Mouse (Mus musculus) left cerebral cortex, postnatal 4 days (tissue): Measurements from ENCODE around the gene Dst. TPM values are rescaled to one million over a fixed set of nuclear protein-coding genes. Genes with fewer than 3 reads are reported as not detected.

ENCODE experiments used
- DNase-seq: peaks from one replicate; pipeline ENCODE4 v3.0.0-alpha.2; 2022
- intact Hi-C: fragments of 180-260 bp; cut with DNase I; formaldehyde crosslinking; loops from one replicate; pipeline ENCODE4 v1.15.1; 2025
- total RNA-seq, 2 experiments: library from RNA; stranded (reverse); gene quantifications; 2 replicates each; pipeline ENCODE4 v1.2.3; 2021

The Dst gene
- total RNA-seq, 2 experiments from 2014 or later = 282 TPM

DNA sequence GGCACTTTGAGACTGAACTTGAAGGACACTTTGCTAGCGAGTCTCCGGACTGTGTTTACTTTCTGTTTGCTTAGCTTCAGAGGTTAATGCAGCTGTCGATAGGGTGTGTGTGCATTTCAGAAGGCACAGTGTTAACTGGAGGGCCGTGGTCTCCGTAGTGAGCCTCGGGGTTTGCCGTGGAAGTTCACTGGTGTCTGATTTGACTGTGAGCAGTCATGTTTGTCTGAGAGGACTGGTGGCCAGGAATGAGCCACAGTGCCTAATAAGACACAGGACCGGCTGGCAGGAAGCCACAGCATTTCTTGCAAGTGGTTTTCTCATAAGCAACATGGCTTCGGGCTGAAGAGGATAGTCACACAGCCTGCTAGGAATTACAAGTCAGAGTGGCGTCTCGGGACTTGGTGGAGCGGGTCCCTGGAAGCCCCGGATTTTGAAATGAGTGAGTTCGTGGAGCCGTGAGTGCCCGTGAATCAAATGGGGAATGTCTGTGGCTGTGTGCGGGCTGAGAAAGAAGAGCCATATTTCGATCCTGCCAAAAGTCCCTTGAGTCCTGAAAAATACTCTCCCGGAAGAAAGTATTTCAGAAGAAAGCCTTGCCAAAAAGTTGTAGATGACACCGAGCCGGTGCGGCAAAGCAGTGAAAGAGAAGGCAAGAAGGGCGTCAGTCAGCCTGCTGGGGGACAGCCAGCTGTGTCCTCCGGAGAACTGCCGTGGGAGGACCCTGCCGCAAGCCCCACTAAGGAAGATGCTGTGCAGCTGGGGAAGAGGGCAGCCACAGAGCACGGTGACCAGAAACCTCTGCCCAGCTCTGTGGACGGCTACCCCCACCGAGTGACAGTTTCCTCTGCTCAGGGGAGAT lies 213.4 kb downstream of the Dst start:
- DNase-seq = peak; percentile 77
- intact Hi-C loops = no loop called here

DNA sequence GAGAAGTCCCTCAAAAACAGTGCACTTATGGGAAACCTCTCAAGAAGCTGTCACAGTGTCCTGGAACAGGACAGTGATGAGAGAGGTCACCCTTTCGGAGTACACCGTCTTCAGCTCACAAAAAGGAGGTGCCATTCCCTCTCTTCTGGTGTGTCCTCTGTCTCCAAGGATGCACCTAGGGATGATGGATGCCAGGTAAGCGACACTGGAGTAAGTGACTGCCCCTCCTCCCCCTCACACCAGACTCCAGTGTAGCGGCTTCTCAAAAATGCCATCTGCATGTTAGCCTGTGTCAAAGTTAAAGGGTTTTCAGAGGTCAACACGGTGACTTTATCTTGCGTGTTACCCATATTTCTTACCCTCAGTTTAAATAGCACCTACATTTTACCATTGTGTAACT lies 214.2 kb downstream of the Dst start:
- intact Hi-C loops = no loop called here
- no peak for DNase-seq

DNA sequence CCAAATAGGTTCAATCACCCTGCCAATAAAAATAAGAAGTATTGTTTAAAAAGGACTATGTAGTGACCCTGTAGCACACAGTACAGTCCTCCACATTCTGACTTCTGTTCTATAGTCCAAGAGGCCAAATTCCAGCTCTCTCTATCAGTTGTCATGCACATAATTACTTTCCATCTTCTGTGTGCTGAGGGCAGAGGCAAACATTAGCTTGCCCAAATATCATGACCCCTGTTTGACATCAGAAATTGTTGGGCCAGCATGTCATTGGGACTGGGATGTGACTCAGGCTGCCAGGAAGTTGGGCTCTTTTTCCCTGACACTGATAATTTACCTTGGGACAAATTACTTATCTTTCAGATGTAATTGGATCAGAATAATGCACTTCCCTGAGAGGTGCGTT lies 214.9 kb downstream of the Dst start:
- intact Hi-C loops = no loop called here
- DNase-seq = no peak

DNA sequence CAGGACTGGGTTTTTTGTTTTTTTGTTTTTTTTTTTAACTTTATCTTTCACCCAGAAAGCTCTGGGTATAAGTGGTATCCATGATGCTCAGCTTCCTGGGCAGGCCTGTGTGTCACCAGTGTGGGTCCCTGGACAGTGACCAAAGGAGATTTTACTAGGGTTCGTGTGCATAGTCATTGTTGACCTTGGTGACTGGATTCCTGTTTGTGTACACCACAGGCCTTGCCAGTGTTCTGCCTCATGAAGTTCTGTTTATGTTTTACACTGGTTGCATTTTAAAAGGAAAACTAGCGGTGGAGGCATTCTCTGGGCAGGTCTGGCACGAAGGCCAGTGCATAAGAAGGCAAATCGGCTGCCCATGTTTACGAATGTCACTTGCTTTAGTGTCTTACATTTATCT lies 215.3 kb downstream of the Dst start:
- no peak for DNase-seq
- intact Hi-C loops = no loop called here

DNA sequence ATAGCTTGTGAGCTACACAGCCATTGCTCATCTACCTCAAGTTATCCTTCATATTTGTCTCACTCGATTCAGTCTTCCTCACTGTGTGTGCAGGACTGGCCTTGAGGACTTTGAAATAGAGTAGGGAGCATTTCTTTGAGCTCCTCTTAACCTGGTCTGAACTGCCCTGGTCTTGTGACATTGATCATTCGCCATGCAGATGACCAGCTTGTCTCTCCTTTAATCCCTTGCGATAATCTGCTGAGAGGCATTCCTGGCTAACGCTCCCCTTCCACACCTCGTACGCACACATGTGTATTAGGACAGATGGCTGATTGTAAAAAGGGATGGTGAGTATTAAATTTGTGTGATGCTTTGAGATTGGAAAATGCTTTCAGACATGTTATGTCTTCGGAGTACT lies 216.4 kb downstream of the Dst start:
- no peak for DNase-seq
- intact Hi-C loops = no loop called here

DNA sequence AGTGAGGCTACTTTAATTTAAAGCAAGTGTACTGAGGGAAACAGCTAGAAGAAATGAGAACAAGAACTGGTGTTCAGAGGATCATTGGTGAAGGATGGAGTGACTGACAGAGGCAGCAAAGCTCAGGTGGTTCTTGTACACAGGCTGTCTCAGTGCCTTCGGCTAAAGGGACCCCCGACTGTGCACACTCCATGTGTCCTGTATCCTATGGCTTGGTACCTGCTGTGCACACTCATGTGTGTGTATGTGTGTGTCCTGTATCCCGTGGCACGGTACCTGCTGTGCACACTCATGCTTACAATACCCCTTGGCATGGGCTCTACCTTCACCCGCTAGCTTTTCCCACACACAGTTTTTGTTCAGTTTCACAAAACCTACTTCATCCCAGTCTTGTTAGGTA lies 217.1 kb downstream of the Dst start:
- DNase-seq = no peak
- intact Hi-C loops = no loop called here

DNA sequence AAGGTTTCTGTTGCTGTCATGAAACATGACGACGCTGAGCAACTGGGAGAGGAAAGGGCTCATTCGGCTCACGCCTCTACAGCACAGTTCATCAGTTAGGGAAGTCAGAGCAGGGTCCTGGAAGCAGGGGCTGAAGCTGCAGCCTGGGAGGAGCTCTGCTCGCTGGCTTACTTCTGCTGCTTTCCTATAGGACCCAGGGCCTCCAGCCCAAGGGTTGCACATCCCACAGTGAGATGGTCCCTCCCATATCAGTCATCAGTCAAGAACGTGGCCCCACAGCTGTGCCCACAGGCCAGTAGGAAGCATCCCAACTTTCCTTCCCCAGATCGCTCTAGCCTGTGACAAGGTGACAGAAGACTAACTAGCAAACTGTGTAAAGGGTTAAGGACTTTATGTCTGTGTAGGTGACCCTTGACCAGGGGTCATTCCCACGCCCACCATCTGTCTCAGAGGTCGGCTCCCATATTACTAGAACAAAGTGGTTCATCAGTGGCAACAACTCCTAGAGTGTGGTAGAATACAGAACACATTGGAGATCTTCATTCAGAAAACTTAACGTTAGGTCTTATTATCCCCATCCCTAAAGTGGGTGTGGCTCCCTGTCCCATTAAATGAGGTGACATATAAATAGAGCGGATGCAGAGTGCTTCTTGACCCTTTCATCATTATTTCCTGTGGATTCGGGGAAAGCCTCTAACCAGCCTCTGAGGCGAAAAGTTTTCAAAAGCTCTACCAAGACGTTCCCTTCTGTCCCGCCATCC lies 219.9 kb downstream of the Dst start:
- intact Hi-C loops = no loop called here
- DNase-seq = no peak

DNA sequence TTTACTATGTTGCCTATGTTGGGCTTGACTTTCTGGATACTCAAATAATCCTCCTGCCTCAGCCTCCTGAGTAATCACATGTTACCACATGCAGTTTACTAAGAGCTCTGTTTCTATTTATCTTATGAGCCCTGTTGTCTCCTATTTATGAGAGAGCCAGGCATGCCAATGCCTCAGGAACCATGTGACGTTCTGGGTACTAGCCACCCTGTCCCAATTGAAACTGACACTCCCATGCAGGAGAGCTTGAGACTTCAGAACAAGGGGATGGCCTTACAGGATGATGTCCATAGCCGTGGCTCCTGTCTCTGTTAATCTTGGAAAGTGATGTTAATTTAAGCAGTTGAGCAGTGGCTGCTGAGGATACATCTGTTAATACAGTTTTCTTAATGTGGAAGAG lies 220.8 kb downstream of the Dst start:
- intact Hi-C loops = no loop called here
- DNase-seq = no peak

DNA sequence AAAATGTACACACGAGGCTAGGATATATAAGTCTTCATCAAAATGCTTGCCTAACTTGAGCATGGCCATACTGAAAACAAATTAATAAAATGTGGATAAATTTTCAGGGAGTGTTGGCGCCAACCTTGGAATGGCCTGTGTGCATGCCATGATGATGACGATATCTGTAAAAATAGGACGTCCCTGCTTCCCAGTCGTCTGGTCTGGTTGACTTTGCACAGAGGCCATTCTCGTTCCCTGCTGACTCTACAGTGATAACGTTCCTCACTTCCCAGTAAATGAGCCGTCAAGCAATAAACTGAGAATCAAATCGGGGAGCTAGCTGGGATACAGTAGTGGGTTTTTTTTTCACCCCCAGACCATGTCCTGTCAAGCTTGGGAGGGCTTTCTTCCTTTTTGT lies 221.7 kb downstream of the Dst start:
- intact Hi-C loops = no loop called here
- DNase-seq = no peak

DNA sequence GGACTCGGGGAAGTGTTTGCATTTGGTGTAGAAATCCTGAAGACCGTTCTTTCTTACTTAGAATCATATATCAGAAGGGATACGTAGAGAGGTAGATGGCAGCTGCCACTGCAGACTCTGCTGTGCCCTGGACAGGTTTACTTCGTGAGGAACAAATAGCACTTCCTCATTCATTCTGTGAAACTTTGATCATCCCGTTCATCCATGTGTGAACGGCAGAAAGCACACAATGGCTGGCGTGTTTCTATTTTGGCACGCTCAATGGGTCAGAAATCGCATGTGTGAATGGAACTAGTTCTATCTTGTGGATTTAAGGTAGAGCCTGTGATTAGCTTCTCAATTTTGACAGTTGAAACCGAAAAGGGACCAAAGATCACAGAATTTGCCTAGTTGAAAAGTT lies 222.8 kb downstream of the Dst start:
- DNase-seq = no peak
- intact Hi-C loops = no loop called here

DNA sequence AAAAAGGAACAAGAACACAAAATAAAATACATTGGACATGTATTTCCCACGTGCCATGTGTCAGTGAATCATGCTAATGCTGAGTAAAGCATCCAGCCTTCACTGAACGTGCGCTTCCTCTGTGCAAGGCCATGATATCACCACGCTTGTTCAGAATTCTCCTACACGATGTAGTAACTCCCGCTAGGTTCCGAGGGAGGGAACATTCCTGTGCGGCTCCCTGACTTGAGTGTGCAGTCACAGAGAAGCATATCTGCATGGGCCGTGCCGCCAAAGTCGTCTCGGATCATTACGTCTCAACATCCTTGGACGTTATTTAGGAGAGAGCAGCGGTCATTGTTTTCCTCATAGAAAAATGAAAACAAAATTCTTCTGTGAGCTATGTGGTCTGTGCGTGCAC lies 224.8 kb downstream of the Dst start:
- no peak for DNase-seq
- intact Hi-C loops = no loop called here

DNA sequence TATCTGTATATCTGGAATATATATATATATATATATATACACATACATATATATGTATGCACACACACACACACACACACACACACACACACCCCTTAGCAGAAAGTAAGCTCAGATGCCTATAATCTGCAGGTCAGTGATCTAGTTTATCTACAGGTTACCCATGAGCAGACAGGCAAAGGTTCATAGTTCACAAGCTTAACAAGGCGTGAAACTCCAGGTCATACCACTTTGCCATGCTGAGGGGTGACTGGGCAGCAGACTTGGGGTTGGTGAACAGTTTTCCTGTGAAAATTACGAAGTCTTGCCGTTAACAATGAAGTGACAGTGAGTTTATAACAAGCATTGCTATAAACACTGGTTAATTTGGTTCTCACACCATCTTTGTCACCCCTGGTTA lies 227.5 kb downstream of the Dst start:
- DNase-seq = no peak
- intact Hi-C loops = no loop called here

DNA sequence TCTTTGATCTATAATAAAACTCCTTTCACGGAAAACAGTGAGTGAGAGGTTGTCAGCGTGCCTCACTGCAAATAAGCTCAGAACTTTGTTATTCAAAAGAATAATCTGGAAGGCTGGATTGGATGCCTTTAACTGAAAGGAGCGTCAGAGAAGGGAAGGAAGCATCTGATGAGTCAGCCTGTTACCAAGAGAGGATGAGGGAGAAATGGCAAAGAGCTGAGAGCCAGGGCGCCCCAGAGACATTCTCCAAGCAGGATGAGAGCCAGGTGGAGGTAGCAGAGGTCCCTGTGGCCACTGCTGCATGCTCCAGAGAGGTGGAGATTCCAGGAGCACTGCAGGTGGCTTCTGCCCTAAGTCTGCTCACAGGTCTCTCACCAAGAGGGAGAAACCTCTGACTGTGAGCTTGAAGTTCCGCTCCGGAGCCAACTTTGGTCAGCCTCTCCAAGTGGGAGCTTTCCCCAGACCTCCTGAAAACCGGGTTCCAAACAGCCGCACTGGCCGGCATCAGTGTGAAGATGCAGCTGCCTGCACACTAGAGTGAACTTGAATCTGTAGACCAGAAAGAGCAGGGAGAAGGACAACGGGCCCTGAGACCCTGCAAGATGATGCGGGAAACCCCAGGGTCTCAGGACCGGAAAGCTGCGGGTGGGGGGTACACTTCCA lies 231.3 kb downstream of the Dst start:
- no peak for DNase-seq
- intact Hi-C loops = no loop called here

DNA sequence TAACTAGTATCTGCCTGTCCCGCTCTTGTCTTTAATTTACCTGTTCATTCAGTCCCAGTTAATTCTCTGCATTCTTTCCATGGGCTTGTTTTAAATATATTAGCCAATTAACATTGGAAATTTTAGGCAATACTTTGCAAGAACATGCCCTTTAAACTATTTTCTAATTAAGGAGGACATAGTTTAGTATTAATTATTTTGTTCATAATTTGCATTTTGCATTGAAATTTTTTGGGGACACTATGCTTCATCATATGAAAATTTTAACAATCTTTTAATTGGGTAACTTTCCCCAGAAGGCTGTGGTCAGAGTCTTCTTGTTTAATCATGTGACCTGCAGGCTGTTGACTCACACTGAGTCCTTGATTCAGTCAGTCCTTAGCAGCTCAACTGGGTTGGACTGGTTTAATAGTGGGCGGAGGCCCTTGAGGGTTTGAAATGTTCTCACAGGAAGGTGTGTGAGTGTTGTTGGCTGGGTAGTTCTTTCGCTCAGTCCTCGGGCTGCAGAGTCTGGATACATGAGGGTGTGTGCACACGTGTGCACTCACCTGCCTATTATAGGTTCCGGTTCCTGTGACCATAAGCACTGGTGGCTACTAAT lies 231.9 kb downstream of the Dst start:
- intact Hi-C loops = no loop called here
- DNase-seq = no peak

DNA sequence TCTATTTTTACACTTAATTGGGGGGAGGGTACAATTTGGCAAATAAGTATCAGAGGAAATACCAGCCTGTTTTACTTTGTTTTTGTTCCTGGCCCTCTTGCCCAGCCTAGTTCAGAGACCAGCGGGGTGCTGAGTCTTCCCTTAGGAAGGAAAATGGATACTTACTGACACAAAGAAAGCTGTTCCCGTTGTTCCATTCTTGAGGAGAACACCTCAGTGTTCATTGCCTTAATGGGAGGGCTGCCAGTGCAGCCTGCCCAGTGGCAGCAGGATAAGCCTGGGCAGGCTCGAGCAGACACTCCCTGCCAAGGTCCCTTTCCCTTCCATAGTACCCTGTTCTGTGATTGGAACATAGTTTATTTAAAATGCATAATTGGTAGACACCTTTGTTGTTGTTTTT lies 232.7 kb downstream of the Dst start:
- DNase-seq = no peak
- intact Hi-C loops = no loop called here

DNA sequence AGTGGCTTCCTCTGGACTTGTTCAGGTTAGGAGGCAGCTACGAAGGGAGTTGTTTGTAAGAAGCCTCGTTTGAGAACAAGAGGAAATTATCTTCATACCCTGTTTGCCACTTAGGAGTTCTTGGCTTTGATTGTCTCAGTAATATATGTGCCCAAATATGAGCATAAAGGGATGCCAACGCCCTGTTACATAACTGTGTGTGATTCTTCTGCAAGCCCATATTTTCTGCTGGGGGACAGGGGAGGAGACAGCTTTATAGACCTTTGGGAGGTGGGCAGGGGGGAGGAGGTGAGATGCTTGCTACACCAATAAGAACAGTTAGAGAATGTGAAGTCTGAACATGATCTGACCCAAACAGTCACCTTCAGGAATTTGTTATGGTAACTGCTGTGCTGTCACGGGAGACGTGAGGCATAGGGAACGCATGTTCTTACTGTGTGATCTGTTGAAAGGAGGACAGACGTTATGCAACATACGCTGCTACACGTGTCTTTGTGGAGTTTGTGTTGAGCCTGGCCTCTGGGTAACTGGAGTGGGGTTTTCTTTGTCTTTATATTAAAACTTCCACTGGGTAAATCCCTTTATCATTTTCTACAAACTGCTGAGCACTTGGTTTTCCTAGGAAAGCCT lies 235.0 kb downstream of the Dst start:
- DNase-seq = no peak
- intact Hi-C loops = no loop called here

DNA sequence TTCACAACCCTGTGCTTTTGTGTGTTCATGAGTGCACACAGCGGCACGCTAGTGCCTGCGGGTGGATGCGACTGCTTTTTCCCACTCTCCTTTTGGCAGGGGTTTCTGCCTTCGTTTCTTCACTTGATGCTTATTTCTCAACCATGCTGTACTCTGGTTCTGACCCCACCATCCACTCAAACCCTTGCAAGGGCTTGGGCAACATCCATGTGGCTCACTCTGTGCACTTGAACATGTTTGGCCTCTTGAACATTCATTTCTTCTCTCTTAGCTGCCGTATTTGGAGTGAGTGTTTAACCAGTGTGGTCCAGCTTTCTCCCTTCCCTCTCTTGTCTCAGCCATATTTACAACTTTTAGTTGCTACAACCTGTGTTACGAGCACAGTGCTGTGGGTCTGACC lies 236.8 kb downstream of the Dst start:
- intact Hi-C loops = no loop called here
- DNase-seq = no peak

DNA sequence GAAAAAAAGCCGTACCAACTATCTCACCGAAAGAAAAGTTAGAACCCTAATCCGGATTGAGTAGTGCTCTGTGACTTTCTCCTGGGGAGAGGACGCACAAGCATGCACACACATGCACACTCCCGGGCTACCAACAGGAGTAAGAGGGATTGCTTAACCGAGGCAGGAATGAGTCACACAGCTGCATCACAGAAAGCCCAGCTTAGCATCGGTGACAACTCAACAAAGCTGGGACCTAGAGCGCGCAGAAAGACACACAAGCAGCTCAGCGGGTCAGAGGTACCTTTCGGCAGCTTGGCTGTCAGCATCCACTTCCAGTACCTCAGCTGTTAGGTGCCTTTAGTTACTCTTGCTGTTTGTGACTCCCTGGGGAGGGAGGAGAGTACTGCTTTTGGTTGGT lies 240.0 kb downstream of the Dst start:
- no peak for DNase-seq
- intact Hi-C loops = no loop called here

DNA sequence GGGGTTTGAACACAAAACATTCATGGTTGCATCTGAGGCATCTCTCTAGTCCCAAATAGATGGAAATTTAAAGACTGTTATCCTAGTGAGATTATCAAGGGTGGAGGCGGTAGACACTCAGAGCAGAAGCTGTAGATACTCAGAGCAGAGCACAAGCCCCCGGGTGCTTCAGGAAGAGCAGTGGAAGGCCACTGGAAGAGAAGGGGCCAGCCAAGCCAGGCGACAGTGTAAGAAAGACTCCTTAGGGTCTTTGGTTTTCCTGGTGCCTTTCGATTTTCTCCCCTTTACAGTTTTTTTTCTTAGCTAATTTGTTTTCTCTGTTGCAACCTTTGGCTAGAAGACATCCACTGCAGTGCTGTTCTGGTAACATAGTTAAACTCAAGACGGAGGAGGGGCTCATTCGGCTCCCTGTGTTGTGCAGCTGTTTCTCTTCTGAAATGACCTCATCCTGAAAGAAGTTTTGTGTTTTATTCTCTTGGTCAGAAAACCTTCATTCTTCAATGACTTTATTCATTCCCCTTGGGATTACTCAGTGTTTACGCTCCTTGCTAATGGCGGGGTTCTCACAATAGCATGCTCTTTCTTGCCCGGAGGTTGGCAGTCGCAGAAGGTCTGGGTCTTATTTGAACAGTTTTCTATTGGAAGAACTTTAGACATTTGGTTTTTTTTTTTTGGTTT lies 242.5 kb downstream of the Dst start:
- no peak for DNase-seq
- intact Hi-C loops = no loop called here

DNA sequence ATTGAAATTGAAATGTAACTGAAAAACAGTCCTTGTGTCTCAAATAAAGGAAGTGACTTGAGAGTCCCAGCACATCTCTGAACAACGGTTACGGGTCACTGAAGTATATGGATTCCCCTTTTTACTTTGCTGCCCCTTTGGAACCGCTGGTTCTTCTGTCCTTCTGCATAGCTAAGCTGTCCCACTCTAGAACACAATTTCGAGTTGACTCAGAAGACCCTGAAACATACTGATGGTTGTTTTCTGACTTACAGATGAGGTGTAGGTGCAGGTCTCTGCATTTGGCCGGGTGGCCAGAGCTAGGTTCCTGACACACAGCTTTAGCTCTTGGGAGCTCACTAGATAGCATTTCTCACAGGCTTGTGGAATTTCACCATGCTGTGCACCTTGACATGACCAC lies 244.7 kb downstream of the Dst start:
- intact Hi-C loops = no loop called here
- no peak for DNase-seq
